Mouse (Mus musculus) bone marrow, adult 2 months (tissue): Measurements from ENCODE around the gene Brdt.

Source experiments
- CTCF ChIP-seq: fragments of 200-500 bp; IDR thresholded peaks from 2 replicates; pipeline ENCODE4 v1.5.1; 2011; ENCODE audit warnings: low read length, control low read depth; ENCODE audit not compliant: control insufficient read depth, insufficient read depth
- POLR2A ChIP-seq: fragments of 200-500 bp; IDR thresholded peaks from 2 replicates; pipeline ENCODE4 v1.6.1; 2011; ENCODE audit warnings: low read depth, mild to moderate bottlenecking, control low read depth, low read length, borderline replicate concordance; ENCODE audit not compliant: control insufficient read depth

- TF ChIP-seq CTCF: no peak
- TF ChIP-seq POLR2A: no peak
Measured at GRCm38 (mm10) chr5:107303350-107303861, 27.6 kb upstream of the Brdt start.
